Mouse (Mus musculus) midbrain, embryonic 16.5 days (tissue): ENCODE results near the gene Vps50. TPM values are rescaled to one million over a fixed set of nuclear protein-coding genes. Genes with fewer than 3 reads are reported as not detected.

Experiments used
- ATAC-seq: fragments of 200-750 bp; cut with Nextera tagmentation; 2 replicates; pipeline ENCODE4 v1.8.0; 2017; ENCODE audit warnings: moderate TSS enrichment
- H3K27ac ChIP-seq: fragments of 300-500 bp; sonication (generic); 2 replicates; pipeline ENCODE4 v1.5.1; 2014; ENCODE audit warnings: mild to moderate bottlenecking, low read length, mixed read lengths
- H3K27me3 ChIP-seq: fragments of 300-500 bp; sonication (generic); 2 replicates; pipeline ENCODE4 v1.6.1; 2014; ENCODE audit warnings: low read depth, low read length, mixed read lengths; ENCODE audit not compliant: control insufficient read depth, insufficient read depth
- H3K36me3 ChIP-seq: fragments of 300-500 bp; sonication (generic); 2 replicates; pipeline ENCODE4 v1.6.1; 2014; ENCODE audit warnings: mild to moderate bottlenecking, low read length, moderate library complexity, mixed read lengths; ENCODE audit not compliant: control insufficient read depth, insufficient read depth
- H3K4me1 ChIP-seq: fragments of 300-500 bp; sonication (generic); 2 replicates; pipeline ENCODE4 v1.6.1; 2014; ENCODE audit warnings: mild to moderate bottlenecking, low read length, mixed read lengths; ENCODE audit not compliant: control insufficient read depth, insufficient read depth
- H3K4me2 ChIP-seq: fragments of 300-500 bp; sonication (generic); 2 replicates; pipeline ENCODE4 v1.6.1; 2014; ENCODE audit warnings: mild to moderate bottlenecking, low read length, mixed read lengths
- H3K4me3 ChIP-seq: fragments of 300-500 bp; sonication (generic); 2 replicates; pipeline ENCODE4 v1.5.1; 2014; ENCODE audit warnings: low read depth, mild to moderate bottlenecking, low read length, moderate library complexity, mixed read lengths
- H3K9ac ChIP-seq: fragments of 300-500 bp; sonication (generic); 2 replicates; pipeline ENCODE4 v1.6.1; 2014; ENCODE audit warnings: low read depth, low read length, mixed read lengths
- H3K9me3 ChIP-seq: fragments of 300-500 bp; sonication (generic); replicated peaks from 2 replicates; pipeline ENCODE4 v1.6.1; 2014; ENCODE audit warnings: mild to moderate bottlenecking, low read length, mixed read lengths; ENCODE audit not compliant: control insufficient read depth, poor library complexity, severe bottlenecking
- WGBS: fragments of 180-500 bp; shearing (Covaris S2); extraction: QIAGEN DNeasy Blood & Tissue Kit; methylation state at CpG from one replicate; pipeline ENCODE4 v1.1.7; 2014; 5-methylcytosine and 5-hydroxymethylcytosine counted together
- polyA plus RNA-seq: library from polyadenylated mRNA; unstranded; fragments of >200 nt; fragmentation: Nextera tagmentation; extraction: Ambion mirVana; gene quantifications from 2 replicates; pipeline ENCODE4 v1.2.1, GENCODE M21; 2015

The Vps50 gene
- 57.4 and 59.5 TPM in 2 replicates for polyA plus RNA-seq

GRCm38 (mm10) chr6:3498162-3498848 lies at the start of gene Vps50, which contains the start of gene Hepacam2:
Vps50 (plus strand) TSS chr6:3498382.
Hepacam2 (minus strand) TSS chr6:3498298.
- peaks cover 18% of the 10 kb centered on the region for H3K4me1 ChIP-seq
- 0 out of 2 replicates have a peak within 1 kb of the TSS, but pooled peaks have one; percentile 58 for H3K27ac ChIP-seq
- H3K4me3 ChIP-seq: peak within 1 kb of the TSS; percentile 64
- WGBS: under 1% methylated on average over 28 of the region's 28 CpGs
- H3K4me2 ChIP-seq: peak within 1 kb of the TSS; percentile 92
- no peaks in the 10 kb centered on the region for H3K36me3 ChIP-seq
- no peaks in the 10 kb centered on the region; the same call in 1 of the 2 replicates for H3K27me3 ChIP-seq
- no peaks in the 10 kb centered on the region for H3K9me3 ChIP-seq
- peak; percentile 99 for ATAC-seq
- peak within 1 kb of the TSS; percentile 64 for H3K9ac ChIP-seq

GRCm38 (mm10) chr6:3454421-3454820 lies 43.8 kb upstream of the Vps50 start:
- Histone ChIP-seq H3K9ac (no peak overlapping the region), H3K4me1 (no peaks in the 10 kb centered on the region), H3K9me3 (no peaks in the 10 kb centered on the region), H3K36me3 (no peaks in the 10 kb centered on the region), H3K4me2 (no peak overlapping the region), H3K4me3 (no peak overlapping the region), H3K27ac (no peak overlapping the region), H3K27me3 (no peaks in the 10 kb centered on the region)
- ATAC-seq: no peak
- 66% methylated on average over 5 of the region's 5 CpGs for WGBS

- no peak overlapping the region for H3K4me2 ChIP-seq
- no peaks in the 10 kb centered on the region for H3K9me3 ChIP-seq
- H3K27ac ChIP-seq: no peak overlapping the region
- H3K9ac ChIP-seq: no peak overlapping the region
- H3K36me3 ChIP-seq: no peaks in the 10 kb centered on the region
- H3K4me3 ChIP-seq: no peak overlapping the region
- 74% methylated on average over 11 of the region's 11 CpGs for WGBS
- no peaks in the 10 kb centered on the region for H3K27me3 ChIP-seq
- H3K4me1 ChIP-seq: no peaks in the 10 kb centered on the region
- 0 out of 2 replicates have a peak, but pooled peaks have one; percentile 60 for ATAC-seq
Observed at GRCm38 (mm10) chr6:3455944-3456536, 42.1 kb upstream of the Vps50 start.

GRCm38 (mm10) chr6:3463026-3463425 lies 35.2 kb upstream of the Vps50 start:
- ATAC-seq: no peak
- Histone ChIP-seq H3K9me3 (no peaks in the 10 kb centered on the region), H3K27ac (no peak overlapping the region), H3K4me3 (no peak overlapping the region), H3K27me3 (no peaks in the 10 kb centered on the region), H3K4me1 (no peaks in the 10 kb centered on the region), H3K9ac (no peak overlapping the region), H3K4me2 (no peak overlapping the region), H3K36me3 (no peaks in the 10 kb centered on the region)
- WGBS: 86% methylated on average over 6 of the region's 6 CpGs

- H3K9me3 ChIP-seq: no peaks in the 10 kb centered on the region
- ATAC-seq: no peak
- no peak overlapping the region for H3K4me3 ChIP-seq
- no peak overlapping the region for H3K4me2 ChIP-seq
- no peak overlapping the region for H3K9ac ChIP-seq
- H3K27me3 ChIP-seq: no peaks in the 10 kb centered on the region
- H3K4me1 ChIP-seq: no peaks in the 10 kb centered on the region
- no peak overlapping the region for H3K27ac ChIP-seq
- no peaks in the 10 kb centered on the region for H3K36me3 ChIP-seq
- 89% methylated on average over 2 of the region's 2 CpGs for WGBS
Observed at GRCm38 (mm10) chr6:3463594-3463993, 34.6 kb upstream of the Vps50 start.

- no peak for ATAC-seq
- 54% methylated on average over 1 of the region's 1 CpGs for WGBS
- Histone ChIP-seq H3K4me3 (no peak overlapping the region), H3K9ac (no peak overlapping the region), H3K4me1 (no peaks in the 10 kb centered on the region), H3K36me3 (no peaks in the 10 kb centered on the region), H3K4me2 (no peak overlapping the region), H3K9me3 (no peaks in the 10 kb centered on the region), H3K27ac (no peak overlapping the region), H3K27me3 (no peaks in the 10 kb centered on the region)
Observed at GRCm38 (mm10) chr6:3468627-3469026, 29.6 kb upstream of the Vps50 start.

GRCm38 (mm10) chr6:3470706-3471105 lies 27.5 kb upstream of the Vps50 start:
- no peak overlapping the region for H3K4me2 ChIP-seq
- no peaks in the 10 kb centered on the region for H3K4me1 ChIP-seq
- ATAC-seq: no peak
- H3K9me3 ChIP-seq: no peaks in the 10 kb centered on the region
- H3K36me3 ChIP-seq: no peaks in the 10 kb centered on the region
- H3K27me3 ChIP-seq: no peaks in the 10 kb centered on the region
- 78% methylated on average over 2 of the region's 2 CpGs for WGBS
- H3K4me3 ChIP-seq: no peak overlapping the region
- H3K27ac ChIP-seq: no peak overlapping the region
- H3K9ac ChIP-seq: no peak overlapping the region

- Histone ChIP-seq H3K27ac (no peak overlapping the region), H3K27me3 (no peaks in the 10 kb centered on the region), H3K4me2 (no peak overlapping the region), H3K9me3 (no peaks in the 10 kb centered on the region), H3K9ac (no peak overlapping the region), H3K4me3 (no peak overlapping the region), H3K36me3 (no peaks in the 10 kb centered on the region), H3K4me1 (no peaks in the 10 kb centered on the region)
- WGBS: 26% methylated on average over 2 of the region's 2 CpGs
- ATAC-seq: peak; percentile 83; the same call in 1 of the 2 replicates
Observed at GRCm38 (mm10) chr6:3476299-3476698, 21.9 kb upstream of the Vps50 start.

GRCm38 (mm10) chr6:3479853-3480252 lies 18.3 kb upstream of the Vps50 start:
- Histone ChIP-seq H3K4me1 (no peaks in the 10 kb centered on the region), H3K9ac (no peak overlapping the region), H3K27me3 (no peaks in the 10 kb centered on the region), H3K4me3 (no peak overlapping the region), H3K36me3 (no peaks in the 10 kb centered on the region), H3K27ac (no peak overlapping the region), H3K4me2 (no peak overlapping the region), H3K9me3 (no peaks in the 10 kb centered on the region)
- no peak for ATAC-seq
- WGBS: 32% methylated on average over 5 of the region's 5 CpGs
